Comparison of ENCODE assay signal across 25 mouse cellular contexts in the genomic region with DNA sequence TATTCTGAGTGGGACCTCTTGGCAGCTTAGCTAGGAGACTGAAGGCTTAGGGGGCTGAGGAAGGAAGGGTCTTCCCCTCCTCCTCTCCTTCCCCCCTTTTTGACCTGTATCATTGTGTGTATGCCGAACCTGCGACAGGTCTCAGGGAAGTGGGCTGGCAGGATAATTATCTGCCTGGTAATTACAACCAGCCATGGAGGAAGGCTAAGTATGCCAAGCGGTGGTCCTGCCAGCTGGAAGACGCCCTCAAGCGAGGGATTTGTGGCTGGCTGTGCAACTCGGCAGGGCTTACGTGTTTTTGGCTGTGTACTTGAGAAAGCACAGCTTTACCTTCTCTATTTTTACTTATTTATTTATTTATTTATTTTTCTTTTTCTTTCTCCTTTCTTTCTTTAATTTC.
A peak's percentile ranks its signal among the peaks of the same experiment; 100 is the strongest.
DNase-seq lines count a peak whose midpoint lies in the region; ATAC-seq and TF ChIP-seq lines count a peak whose summit lies in the region.
"Had no signal": no experiment of that assay in that cellular context is flagged by ENCODE, and none has a peak within 500 bp of the region (broad histone marks: within the 10 kb centered on the region; RNA-seq: fewer than 3 reads in every experiment).

No protein-coding gene starts in this region.

- no peak for TF ChIP-seq POLR2A in brain, embryonic 14.5 days (IDR thresholded peaks at IDR 0.05; ENCODE audit: borderline replicate concordance, extremely low read depth, insufficient read depth, insufficient read length, poor library complexity, severe bottlenecking)

- no peak overlapping the region for H3K27ac ChIP-seq in forebrain, postnatal 0 days (ENCODE audit: low read depth, low read length)
- H3K27ac ChIP-seq in forebrain, embryonic 10.5 days, result no peak overlapping the region
- H3K27ac ChIP-seq in midbrain, embryonic 14.5 days (replicated peaks; ENCODE audit: low read depth, low read length), result no peak overlapping the region
- H3K27ac ChIP-seq in midbrain, embryonic 10.5 days (replicated peaks), result no peak overlapping the region
- no peak overlapping the region for H3K27ac ChIP-seq in embryonic facial prominence, embryonic 11.5 days (replicated peaks; ENCODE audit: low read depth, low read length)
- H3K27ac ChIP-seq: forebrain, embryonic 12.5 days; heart, embryonic 10.5 days; hindbrain, embryonic 15.5 days; limb, embryonic 15.5 days; liver, embryonic 14.5 days; midbrain, embryonic 13.5 days had no signal

- TF ChIP-seq CTCF in forebrain, postnatal 0 days (IDR thresholded peaks at IDR 0.05; ENCODE audit: low read depth), result no peak
- TF ChIP-seq CTCF in brain, embryonic 14.5 days (IDR thresholded peaks at IDR 0.05; ENCODE audit: borderline replicate concordance, extremely low read depth, insufficient read depth, insufficient read length), result no peak

- no peak overlapping the region for H3K9ac ChIP-seq in forebrain, postnatal 0 days
- H3K9ac ChIP-seq in midbrain, embryonic 14.5 days (replicated peaks; ENCODE audit: low read length), result no peak overlapping the region
- H3K9ac ChIP-seq in embryonic facial prominence, embryonic 11.5 days (replicated peaks; ENCODE audit: low read length), result no peak overlapping the region
- H3K9ac ChIP-seq: forebrain, embryonic 12.5 days; hindbrain, embryonic 15.5 days; limb, embryonic 15.5 days; liver, embryonic 14.5 days; lung, embryonic 14.5 days; midbrain, embryonic 13.5 days had no signal

- WGBS in forebrain, postnatal 0 days, result 34% methylated on average over 7 of the region's 7 CpGs
- 69% methylated on average over 7 of the region's 7 CpGs for WGBS in forebrain, embryonic 10.5 days
- 73% methylated on average over 7 of the region's 7 CpGs for WGBS in midbrain, embryonic 14.5 days
- 81% methylated on average over 7 of the region's 7 CpGs for WGBS in midbrain, embryonic 10.5 days
- WGBS in embryonic facial prominence, embryonic 11.5 days, result 37% methylated on average over 7 of the region's 7 CpGs

- no peaks in the 10 kb centered on the region for H3K36me3 ChIP-seq in forebrain, postnatal 0 days (ENCODE audit: insufficient read depth)
- H3K36me3 ChIP-seq in forebrain, embryonic 10.5 days (replicated peaks), result no peaks in the 10 kb centered on the region
- no peaks in the 10 kb centered on the region for H3K36me3 ChIP-seq in midbrain, embryonic 14.5 days (ENCODE audit: control insufficient read depth, insufficient read depth, low read length)
- no peaks in the 10 kb centered on the region for H3K36me3 ChIP-seq in midbrain, embryonic 10.5 days
- no peaks in the 10 kb centered on the region for H3K36me3 ChIP-seq in embryonic facial prominence, embryonic 11.5 days (replicated peaks; ENCODE audit: control insufficient read depth, insufficient read depth, low read depth, low read length)
- H3K36me3 ChIP-seq: forebrain, embryonic 12.5 days; G1E; heart, embryonic 10.5 days; hindbrain, embryonic 15.5 days; limb, embryonic 15.5 days; midbrain, embryonic 13.5 days had no signal

- peak; percentile 70 for DNase-seq in forebrain, postnatal 0 days
- DNase-seq in forebrain, embryonic 10.5 days (ENCODE audit: extremely low spot score, low spot score), result no peak
- DNase-seq in midbrain, embryonic 14.5 days, result peak; percentile 22
- no peak for DNase-seq in midbrain, embryonic 10.5 days (ENCODE audit: low spot score)
- DNase-seq in brain, embryonic 14.5 days (ENCODE audit: low read depth), result peak; percentile 82
- peak; percentile 42 for DNase-seq in embryonic facial prominence, embryonic 11.5 days (ENCODE audit: low spot score)
- no peak for DNase-seq in adrenal gland, adult (ENCODE audit: inconsistent age in 2 of 2, low spot score in 1 of 2)
- no peak for DNase-seq in kidney, postnatal 10 days
- DNase-seq: adrenal gland, postnatal 10 days; B cell, adult 2 months; cerebellum, adult 9-10 months; heart, postnatal 4 days; kidney, postnatal 36 days; lung, embryonic 14.5 days; thymus, adult 18-20 months; thymus, postnatal 36 days had no signal

- H3K4me3 ChIP-seq in forebrain, postnatal 0 days (ENCODE audit: low read depth, low read length), result no peak overlapping the region
- H3K4me3 ChIP-seq in forebrain, embryonic 10.5 days, result no peak overlapping the region
- no peak overlapping the region for H3K4me3 ChIP-seq in midbrain, embryonic 14.5 days (replicated peaks; ENCODE audit: low read depth, low read length)
- H3K4me3 ChIP-seq in midbrain, embryonic 10.5 days, result no peak overlapping the region
- H3K4me3 ChIP-seq in embryonic facial prominence, embryonic 11.5 days (ENCODE audit: low read depth, low read length), result no peak overlapping the region
- H3K4me3 ChIP-seq: forebrain, embryonic 12.5 days; heart, embryonic 10.5 days; hindbrain, embryonic 15.5 days; limb, embryonic 15.5 days; midbrain, embryonic 13.5 days had no signal

- H3K9me3 ChIP-seq in forebrain, postnatal 0 days (ENCODE audit: low read length), result peaks cover 10% of the 10 kb centered on the region; the same call in 1 of the 2 replicates
- H3K9me3 ChIP-seq in forebrain, embryonic 10.5 days, result peaks cover 10% of the 10 kb centered on the region
- H3K9me3 ChIP-seq in midbrain, embryonic 14.5 days (ENCODE audit: control insufficient read depth, low read length), result peaks cover 6% of the 10 kb centered on the region; the same call in 1 of the 2 replicates
- peaks cover 9% of the 10 kb centered on the region for H3K9me3 ChIP-seq in midbrain, embryonic 10.5 days (replicated peaks)
- no peaks in the 10 kb centered on the region; the same call in 1 of the 2 replicates for H3K9me3 ChIP-seq in embryonic facial prominence, embryonic 11.5 days (replicated peaks; ENCODE audit: control insufficient read depth, low read length)
- H3K9me3 ChIP-seq: limb, embryonic 15.5 days had no signal

- no peaks in the 10 kb centered on the region for H3K27me3 ChIP-seq in forebrain, postnatal 0 days (ENCODE audit: insufficient read depth, low read length)
- 0 out of 2 replicates have a peak, but pooled peaks cover 8% of the 10 kb centered on the region for H3K27me3 ChIP-seq in forebrain, embryonic 10.5 days (ENCODE audit: poor library complexity, severe bottlenecking)
- H3K27me3 ChIP-seq in midbrain, embryonic 14.5 days (ENCODE audit: control insufficient read depth, insufficient read depth, low read length), result no peaks in the 10 kb centered on the region
- no peaks in the 10 kb centered on the region for H3K27me3 ChIP-seq in midbrain, embryonic 10.5 days (ENCODE audit: low read depth, poor library complexity, severe bottlenecking)
- H3K27me3 ChIP-seq in embryonic facial prominence, embryonic 11.5 days (ENCODE audit: control insufficient read depth, insufficient read depth, low read length), result no peaks in the 10 kb centered on the region
- H3K27me3 ChIP-seq: CH12.LX; hindbrain, embryonic 15.5 days; limb, embryonic 15.5 days; midbrain, embryonic 13.5 days had no signal

- no peak overlapping the region for H3K4me2 ChIP-seq in forebrain, postnatal 0 days (ENCODE audit: low read depth)
- H3K4me2 ChIP-seq in midbrain, embryonic 14.5 days (ENCODE audit: low read length), result no peak overlapping the region
- no peak overlapping the region for H3K4me2 ChIP-seq in embryonic facial prominence, embryonic 11.5 days (ENCODE audit: low read depth, low read length)
- H3K4me2 ChIP-seq: forebrain, embryonic 12.5 days; hindbrain, embryonic 15.5 days; limb, embryonic 15.5 days; lung, embryonic 14.5 days; midbrain, embryonic 13.5 days had no signal

- no peaks in the 10 kb centered on the region for H3K4me1 ChIP-seq in forebrain, postnatal 0 days (ENCODE audit: insufficient read depth)
- H3K4me1 ChIP-seq in forebrain, embryonic 10.5 days, result peaks cover 4% of the 10 kb centered on the region; the same call in 1 of the 2 replicates
- no peaks in the 10 kb centered on the region for H3K4me1 ChIP-seq in midbrain, embryonic 14.5 days (ENCODE audit: control insufficient read depth, insufficient read depth, low read length)
- H3K4me1 ChIP-seq in midbrain, embryonic 10.5 days, result no peaks in the 10 kb centered on the region
- H3K4me1 ChIP-seq in embryonic facial prominence, embryonic 11.5 days (ENCODE audit: control insufficient read depth, insufficient read depth, low read length), result no peaks in the 10 kb centered on the region
- H3K4me1 ChIP-seq: forebrain, embryonic 12.5 days; hindbrain, embryonic 15.5 days; midbrain, embryonic 13.5 days had no signal

- no peak for ATAC-seq in forebrain, postnatal 0 days
- ATAC-seq in midbrain, embryonic 14.5 days (ENCODE audit: low FRiP score, low TSS enrichment), result no peak
- no peak for ATAC-seq in embryonic facial prominence, embryonic 11.5 days (replicated peaks; ENCODE audit: insufficient number of reproducible peaks, low FRiP score, low TSS enrichment, low read depth)
- ATAC-seq: intestine, embryonic 16.5 days; midbrain, embryonic 13.5 days had no signal

Comparison
In these comparisons a context has a peak if more than half of its experiments do, and no peak if none do; other contexts are left out.
1. DNase-seq: peak in forebrain, postnatal 0 days (single experiment), midbrain, embryonic 14.5 days (single experiment), brain, embryonic 14.5 days (single experiment) and embryonic facial prominence, embryonic 11.5 days (single experiment); none in forebrain, embryonic 10.5 days (single experiment), midbrain, embryonic 10.5 days (single experiment), adrenal gland, adult (0 of 2) and kidney, postnatal 10 days (single experiment).